Mouse (Mus musculus) midbrain, postnatal 0 days (tissue): ENCODE data around the gene Inhbc. TPM values are rescaled to one million over a fixed set of nuclear protein-coding genes. Genes with fewer than 3 reads are reported as not detected.
A peak's percentile ranks its signal among the peaks of the same experiment; 100 is the strongest.

Experiments
- ATAC-seq: fragments of 200-750 bp; cut with Nextera tagmentation; 2 replicates; pipeline ENCODE4 v1.8.0; 2017; ENCODE audit warnings: moderate number of reproducible peaks, mild to moderate bottlenecking, moderate TSS enrichment, moderate library complexity; ENCODE audit not compliant: low FRiP score
- DNase-seq: peaks from one replicate; pipeline ENCODE4 v3.0.0-alpha.2; 2015; ENCODE audit warnings: low spot score
- H3K27ac ChIP-seq: fragments of 300-500 bp; sonication (generic); 2 replicates; pipeline ENCODE4 v1.5.1; 2014; ENCODE audit warnings: low read depth, mild to moderate bottlenecking, low read length, mixed read lengths
- H3K27me3 ChIP-seq: fragments of 300-500 bp; sonication (generic); 2 replicates; pipeline ENCODE4 v1.6.1; 2014; ENCODE audit warnings: low read length, control low read depth, mixed read lengths; ENCODE audit not compliant: insufficient read depth
- H3K36me3 ChIP-seq: fragments of 300-500 bp; sonication (generic); 2 replicates; pipeline ENCODE4 v1.6.1; 2014; ENCODE audit warnings: low read length, control low read depth, mixed read lengths; ENCODE audit not compliant: insufficient read depth
- H3K4me1 ChIP-seq: fragments of 300-500 bp; sonication (generic); 2 replicates; pipeline ENCODE4 v1.6.1; 2014; ENCODE audit warnings: mild to moderate bottlenecking, control low read depth, antibody characterized with exemption, low read length, mixed read lengths; ENCODE audit not compliant: insufficient read depth
- H3K4me2 ChIP-seq: fragments of 300-500 bp; sonication (generic); 2 replicates; pipeline ENCODE4 v1.6.1; 2014; ENCODE audit warnings: low read depth, mild to moderate bottlenecking, low read length, mixed read lengths; ENCODE audit not compliant: poor library complexity, severe bottlenecking
- H3K4me3 ChIP-seq: fragments of 300-500 bp; sonication (generic); 2 replicates; pipeline ENCODE4 v1.5.1; 2014; ENCODE audit warnings: low read depth, mild to moderate bottlenecking, low read length, moderate library complexity
- H3K9ac ChIP-seq: fragments of 300-500 bp; sonication (generic); replicated peaks from 2 replicates; pipeline ENCODE4 v1.6.1; 2014; ENCODE audit warnings: mild to moderate bottlenecking, low read length, moderate library complexity, mixed read lengths; ENCODE audit not compliant: poor library complexity, severe bottlenecking
- H3K9me3 ChIP-seq: fragments of 300-500 bp; sonication (generic); 2 replicates; pipeline ENCODE4 v1.6.1; 2016; ENCODE audit warnings: low read length, control low read depth
- CTCF ChIP-seq: IDR thresholded peaks from 2 replicates; pipeline ENCODE4 v1.5.1; 2016; ENCODE audit warnings: antibody characterized with exemption, mild to moderate bottlenecking
- WGBS: fragments of 180-500 bp; shearing (Covaris S2); extraction: QIAGEN DNeasy Blood & Tissue Kit; methylation state at CpG from one replicate; pipeline ENCODE4 v1.1.7; 2014; 5-methylcytosine and 5-hydroxymethylcytosine counted together
- polyA plus RNA-seq: library from polyadenylated mRNA; unstranded; fragments of >200 nt; fragmentation: Nextera tagmentation; extraction: Ambion mirVana; gene quantifications from 2 replicates; pipeline ENCODE4 v1.2.1, GENCODE M21; 2015
- total RNA-seq: library from RNA; depleted of rRNA; stranded (reverse); fragments of >200 nt; gene quantifications from 2 replicates; pipeline ENCODE4 v1.2.3, GENCODE M21; 2014

Gene Inhbc
- total and polyA plus RNA-seq, 2 experiments from 2014 or later, result not detected

- Histone ChIP-seq H3K4me2 (peak overlapping the region; percentile 52), H3K27ac (no peak overlapping the region), H3K9me3 (no peaks in the 10 kb centered on the region), H3K4me1 (peaks cover 11% of the 10 kb centered on the region), H3K36me3 (no peaks in the 10 kb centered on the region), H3K4me3 (peak overlapping the region; percentile 29), H3K27me3 (peaks cover 30% of the 10 kb centered on the region), H3K9ac (no peak overlapping the region)
- no peak for TF ChIP-seq CTCF
- WGBS, result 0% methylated on average over 8 of the region's 11 CpGs
- DNase-seq (no peak), ATAC-seq (no peak)
Observed at GRCm38 (mm10) chr10:127341360-127341690, 28.9 kb downstream of the Inhbc start.

DNA sequence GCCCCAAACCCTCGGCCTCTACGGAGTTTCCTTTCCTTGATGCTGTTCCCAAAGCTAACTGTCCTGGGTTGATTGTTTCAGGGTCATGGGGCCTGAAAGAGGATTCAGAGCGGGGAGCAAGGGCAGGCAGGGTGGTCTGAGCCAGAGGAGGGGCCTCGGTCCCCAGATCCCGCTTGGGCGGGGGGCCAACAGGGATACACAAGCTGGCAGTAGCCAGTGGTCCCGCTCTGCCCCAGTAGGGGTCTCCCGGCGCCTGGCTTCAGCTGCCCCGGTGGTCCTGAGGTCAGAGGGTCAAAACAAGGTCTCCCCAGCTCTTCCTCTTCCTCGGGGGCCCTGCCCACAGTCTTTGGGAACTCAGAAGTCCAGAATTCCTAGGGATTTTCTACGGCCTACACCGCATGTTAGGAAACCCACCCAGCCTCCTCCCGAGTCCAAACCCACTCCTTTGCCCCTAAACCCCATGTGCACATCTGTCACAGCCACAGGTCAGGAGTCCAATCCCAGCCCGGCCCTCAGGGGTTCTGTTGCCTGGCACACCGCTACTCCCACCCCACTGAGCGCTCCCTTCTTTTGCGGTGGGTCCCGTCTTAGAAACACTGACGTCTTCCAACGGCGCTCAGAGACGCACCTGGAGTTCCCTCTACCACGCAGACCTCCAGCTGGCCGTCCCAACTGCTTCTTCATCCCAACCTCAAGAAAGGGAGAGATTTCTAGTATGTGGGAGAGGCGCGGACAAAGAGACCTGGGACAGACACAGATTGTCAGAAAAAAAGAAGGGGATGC is 29.5 kb downstream of the Inhbc start:
- ATAC-seq (no peak), DNase-seq (peak; percentile 42)
- no peaks in the 10 kb centered on the region for H3K9me3 ChIP-seq
- H3K9ac ChIP-seq, result 0 out of 2 replicates have a peak overlapping the region, but pooled peaks have one; percentile 4
- H3K4me3 ChIP-seq, result peak overlapping the region; percentile 26
- WGBS, result under 1% methylated on average over 27 of the region's 27 CpGs
- H3K27ac ChIP-seq, result no peak overlapping the region
- H3K4me1 ChIP-seq, result peaks cover 11% of the 10 kb centered on the region
- H3K36me3 ChIP-seq, result no peaks in the 10 kb centered on the region
- H3K27me3 ChIP-seq, result peaks cover 30% of the 10 kb centered on the region
- peak overlapping the region; percentile 47 for H3K4me2 ChIP-seq
- TF ChIP-seq CTCF, result no peak

DNA sequence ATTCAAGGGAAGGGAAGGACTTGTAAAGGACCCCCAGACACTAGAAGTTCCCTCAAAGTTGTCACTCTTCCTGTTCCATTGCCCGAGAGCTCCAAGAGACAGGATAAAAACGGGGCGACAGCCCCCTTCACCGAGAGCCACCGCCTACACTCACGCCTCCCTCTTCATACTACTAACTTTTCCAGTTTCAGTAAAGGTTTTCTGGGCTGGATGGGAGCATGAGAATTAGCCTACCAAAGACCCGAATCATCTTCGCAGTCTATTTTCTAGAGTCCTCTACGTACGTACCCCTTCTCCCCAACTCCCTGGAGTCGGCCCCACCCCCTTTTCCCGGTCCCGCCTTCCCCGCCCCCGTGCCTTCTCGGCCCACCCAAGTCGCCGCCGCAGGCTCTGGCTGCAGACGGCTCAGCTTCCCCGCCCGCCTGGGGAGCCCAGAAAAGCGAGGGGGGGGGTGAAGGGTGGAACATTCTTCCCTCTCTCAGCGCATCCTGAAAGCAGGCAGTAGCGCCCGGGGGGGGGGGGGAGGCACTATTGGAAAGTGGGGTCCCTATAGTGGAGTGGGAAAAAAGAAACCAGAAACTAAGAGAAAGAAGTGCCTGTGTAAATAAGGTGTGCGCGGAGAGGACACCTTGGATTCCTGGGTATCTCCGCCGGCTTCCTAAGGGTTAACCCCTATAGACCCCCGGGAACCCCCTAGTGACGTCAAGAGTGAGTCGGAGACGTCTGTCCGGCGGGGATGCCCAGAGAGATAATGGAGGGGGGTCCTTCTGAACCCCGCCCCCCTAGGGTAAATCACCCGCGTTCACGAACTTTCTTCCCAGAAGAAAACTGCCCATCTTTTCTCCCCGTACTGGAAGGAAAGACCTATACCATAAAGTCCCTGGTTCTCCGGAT is 30.3 kb downstream of the Inhbc start:
- 0 out of 2 replicates have a peak overlapping the region, but pooled peaks have one; percentile 4 for H3K9ac ChIP-seq
- ATAC-seq (peak; percentile 32; the same call in 1 of the 2 replicates), DNase-seq (peak; percentile 57)
- no peaks in the 10 kb centered on the region for H3K9me3 ChIP-seq
- peak overlapping the region; percentile 47 for H3K4me2 ChIP-seq
- WGBS, result under 1% methylated on average over 38 of the region's 42 CpGs
- H3K4me3 ChIP-seq, result peak overlapping the region; percentile 26
- no peaks in the 10 kb centered on the region for H3K36me3 ChIP-seq
- H3K4me1 ChIP-seq, result peaks cover 11% of the 10 kb centered on the region
- peaks cover 30% of the 10 kb centered on the region for H3K27me3 ChIP-seq
- TF ChIP-seq CTCF, result no peak
- no peak overlapping the region; the same call in 1 of the 2 replicates for H3K27ac ChIP-seq

DNA sequence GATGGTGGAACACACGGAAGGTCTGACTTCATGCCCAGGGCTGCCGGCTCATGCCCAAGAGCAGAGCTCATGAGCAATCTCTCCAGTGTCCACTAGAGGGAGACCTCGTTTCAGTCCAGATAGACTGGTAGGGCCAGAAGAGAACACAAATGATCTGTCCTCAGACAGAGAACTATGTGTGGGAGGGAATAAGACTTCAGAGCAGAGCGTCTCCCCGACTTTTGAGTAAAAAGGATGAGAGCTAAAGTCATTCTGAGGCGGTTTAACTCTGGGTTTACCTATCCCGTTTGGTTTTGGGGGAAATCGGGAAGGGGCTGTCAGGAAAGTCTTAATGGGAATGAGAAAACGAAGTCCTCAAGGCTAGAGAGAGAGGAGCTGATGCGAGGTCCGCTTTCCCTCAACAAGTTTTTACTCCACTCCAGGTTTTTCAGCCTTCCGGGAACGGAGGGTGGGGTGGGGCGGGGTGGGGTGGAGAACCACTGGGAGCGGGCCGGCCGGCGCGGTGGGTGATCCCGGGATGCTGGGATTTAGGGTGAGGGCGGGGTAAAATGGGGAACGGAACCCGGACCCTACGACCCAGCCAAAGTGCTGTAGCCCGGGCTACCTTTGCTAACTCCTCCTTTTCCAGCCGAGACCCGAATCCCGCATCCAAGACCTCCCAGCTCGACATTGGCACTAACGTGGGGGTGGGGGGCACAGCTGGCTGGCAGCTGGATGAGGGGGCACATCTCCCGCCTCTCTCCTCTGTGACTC is 31.1 kb downstream of the Inhbc start:
- peaks cover 30% of the 10 kb centered on the region for H3K27me3 ChIP-seq
- no peak overlapping the region; the same call in 1 of the 2 replicates for H3K27ac ChIP-seq
- ATAC-seq, result peak; percentile 70
- H3K4me3 ChIP-seq, result peak overlapping the region; percentile 26
- DNase-seq, result peak; percentile 95
- H3K4me1 ChIP-seq, result peaks cover 11% of the 10 kb centered on the region
- H3K9ac ChIP-seq, result no peak overlapping the region
- H3K4me2 ChIP-seq, result peak overlapping the region; percentile 47
- no peaks in the 10 kb centered on the region for H3K9me3 ChIP-seq
- TF ChIP-seq CTCF, result peak; percentile 96
- H3K36me3 ChIP-seq, result no peaks in the 10 kb centered on the region
- under 1% methylated on average over 31 of the region's 31 CpGs for WGBS

DNA sequence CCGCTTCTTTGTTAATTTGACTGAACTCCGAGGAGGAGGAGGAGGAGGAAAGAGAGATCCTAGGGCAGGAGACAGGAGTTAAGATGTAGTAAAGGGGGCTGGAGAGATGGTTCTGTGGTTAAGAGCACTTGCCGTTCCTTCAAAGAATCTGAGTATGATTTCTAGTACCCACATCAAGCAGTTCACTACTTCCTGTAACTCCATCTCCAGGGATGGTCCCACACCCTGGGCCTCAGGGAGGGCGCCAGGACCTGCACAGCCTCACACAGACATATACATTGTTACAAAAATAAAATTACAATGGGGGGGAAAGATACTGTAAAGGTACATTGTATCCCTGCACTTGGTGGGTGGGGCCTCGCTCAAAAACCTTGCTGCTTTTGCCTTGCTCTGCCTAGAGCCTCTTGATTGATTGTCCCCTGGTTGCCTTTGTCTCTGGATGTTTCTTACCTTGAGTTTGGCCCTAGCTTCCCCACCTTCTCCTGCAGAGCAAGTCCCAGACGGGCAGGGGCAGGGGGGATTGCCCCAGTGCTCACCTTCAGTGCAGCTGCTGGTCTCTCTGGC is 32.6 kb downstream of the Inhbc start:
- peaks cover 30% of the 10 kb centered on the region for H3K27me3 ChIP-seq
- H3K36me3 ChIP-seq, result no peaks in the 10 kb centered on the region
- no peak overlapping the region for H3K27ac ChIP-seq
- no peak overlapping the region for H3K9ac ChIP-seq
- peaks cover 11% of the 10 kb centered on the region for H3K4me1 ChIP-seq
- H3K4me3 ChIP-seq, result no peak overlapping the region
- H3K9me3 ChIP-seq, result no peaks in the 10 kb centered on the region
- TF ChIP-seq CTCF, result no peak
- no peak overlapping the region for H3K4me2 ChIP-seq
- DNase-seq (no peak), ATAC-seq (no peak)
- 82% methylated on average over 6 of the region's 6 CpGs for WGBS
